Mouse (Mus musculus) testis, adult 2 months (tissue): ENCODE measurements at regions not wholly inside any gene's neighbourhood (a gene's known extent, or its start where the extent isn't known, plus 50 kb on each side); places are given as distances from the start of the nearest gene placed in this dataset.

Experiments used
- CTCF ChIP-seq: fragments of 200-500 bp; IDR thresholded peaks from 2 replicates; pipeline ENCODE4 v1.5.1; 2012; ENCODE audit warnings: low read depth, mild to moderate bottlenecking, inconsistent platforms, low read length, moderate library complexity; ENCODE audit not compliant: control insufficient read depth, insufficient read depth, insufficient replicate concordance
- POLR2A ChIP-seq: fragments of 200-500 bp; IDR thresholded peaks from 2 replicates; pipeline ENCODE4 v1.6.1; 2012; ENCODE audit warnings: low read depth, mild to moderate bottlenecking, inconsistent platforms, low read length, moderate library complexity; ENCODE audit not compliant: control insufficient read depth

GRCm38 (mm10) chr1:90304331-90304730, 100.6 kb downstream of the Ackr3 start:
- TF ChIP-seq CTCF: no peak
- no peak for TF ChIP-seq POLR2A
